Mouse (Mus musculus) E14TG2a.4 (cell line): Measurements from ENCODE around the gene Mipol1.

Source experiments
- CTCF ChIP-seq: conservative IDR thresholded peaks from 2 replicates; pipeline ENCODE4 v1.5.1; 2014; ENCODE audit warnings: low read length
- NANOG ChIP-seq: IDR thresholded peaks from 2 replicates; pipeline ENCODE4 v1.6.1; 2014; ENCODE audit warnings: borderline replicate concordance, low read length, mixed read lengths

- TF ChIP-seq CTCF (peak; percentile 67), NANOG (no peak)
These were observed 51.2 kb downstream of the Mipol1 start for GRCm38 (mm10) chr12:57281155-57282114.
